Mouse (Mus musculus) heart, embryonic 12.5 days (tissue): ENCODE measurements around the gene Mcrip1. TPM values are rescaled to one million over a fixed set of nuclear protein-coding genes. Genes with fewer than 3 reads are reported as not detected.

Experiments
- ATAC-seq: fragments of 200-750 bp; cut with Nextera tagmentation; 2 replicates; pipeline ENCODE4 v1.8.0; 2017; ENCODE audit warnings: moderate TSS enrichment, moderate library complexity; ENCODE audit not compliant: insufficient number of reproducible peaks, low FRiP score
- H3K27ac ChIP-seq: fragments of 300-500 bp; sonication (generic); 2 replicates; pipeline ENCODE4 v1.5.1; 2016; ENCODE audit warnings: mild to moderate bottlenecking, moderate library complexity; ENCODE audit not compliant: poor library complexity, severe bottlenecking
- H3K27me3 ChIP-seq: fragments of 300-500 bp; sonication (generic); replicated peaks from 2 replicates; pipeline ENCODE4 v1.6.1; 2016; ENCODE audit warnings: mild to moderate bottlenecking, moderate library complexity
- H3K36me3 ChIP-seq: fragments of 300-500 bp; sonication (generic); 2 replicates; pipeline ENCODE4 v1.6.1; 2016; ENCODE audit warnings: mild to moderate bottlenecking, moderate library complexity
- H3K4me1 ChIP-seq: fragments of 300-500 bp; sonication (generic); replicated peaks from 2 replicates; pipeline ENCODE4 v1.6.1; 2016; ENCODE audit warnings: mild to moderate bottlenecking
- H3K4me2 ChIP-seq: fragments of 300-500 bp; sonication (generic); 2 replicates; pipeline ENCODE4 v1.6.1; 2016; ENCODE audit warnings: mild to moderate bottlenecking, moderate library complexity
- H3K4me3 ChIP-seq: fragments of 300-500 bp; sonication (generic); 2 replicates; pipeline ENCODE4 v1.5.1; 2016; ENCODE audit warnings: mild to moderate bottlenecking
- H3K9ac ChIP-seq: fragments of 300-500 bp; sonication (generic); 2 replicates; pipeline ENCODE4 v1.6.1; 2016; ENCODE audit warnings: mild to moderate bottlenecking, moderate library complexity
- H3K9me3 ChIP-seq: fragments of 300-500 bp; sonication (generic); replicated peaks from 2 replicates; pipeline ENCODE4 v1.6.1; 2016; ENCODE audit warnings: mild to moderate bottlenecking, moderate library complexity
- WGBS: fragments of 180-500 bp; shearing (Covaris S2); methylation state at CpG from one replicate; pipeline ENCODE4 v1.1.7; 2016; 5-methylcytosine and 5-hydroxymethylcytosine counted together
- polyA plus RNA-seq: library from polyadenylated mRNA; unstranded; fragments of >200 nt; fragmentation: Nextera tagmentation; extraction: Ambion mirVana; gene quantifications from 2 replicates; pipeline ENCODE4 v1.2.1, GENCODE M21; 2016

Gene Mcrip1
- polyA plus RNA-seq, 1 experiment from 2014 or later = 126 TPM

- ATAC-seq = 0 out of 2 replicates have a peak, but pooled peaks have one; percentile 55
- 0 out of 2 replicates have a peak, but pooled peaks cover 5% of the 10 kb centered on the region for H3K27me3 ChIP-seq
- 0 out of 2 replicates have a peak overlapping the region, but pooled peaks have one; percentile 10 for H3K27ac ChIP-seq
- H3K9ac ChIP-seq = no peak overlapping the region
- no peaks in the 10 kb centered on the region for H3K9me3 ChIP-seq
- peak overlapping the region; percentile 68 for H3K4me2 ChIP-seq
- peaks cover 21% of the 10 kb centered on the region for H3K4me1 ChIP-seq
- H3K4me3 ChIP-seq = no peak overlapping the region
- WGBS = 28% methylated on average over 4 of the region's 4 CpGs
- H3K36me3 ChIP-seq = no peaks in the 10 kb centered on the region
Observed at GRCm38 (mm10) chr11:120509940-120510339, 39.6 kb downstream of the Mcrip1 start.

DNA sequence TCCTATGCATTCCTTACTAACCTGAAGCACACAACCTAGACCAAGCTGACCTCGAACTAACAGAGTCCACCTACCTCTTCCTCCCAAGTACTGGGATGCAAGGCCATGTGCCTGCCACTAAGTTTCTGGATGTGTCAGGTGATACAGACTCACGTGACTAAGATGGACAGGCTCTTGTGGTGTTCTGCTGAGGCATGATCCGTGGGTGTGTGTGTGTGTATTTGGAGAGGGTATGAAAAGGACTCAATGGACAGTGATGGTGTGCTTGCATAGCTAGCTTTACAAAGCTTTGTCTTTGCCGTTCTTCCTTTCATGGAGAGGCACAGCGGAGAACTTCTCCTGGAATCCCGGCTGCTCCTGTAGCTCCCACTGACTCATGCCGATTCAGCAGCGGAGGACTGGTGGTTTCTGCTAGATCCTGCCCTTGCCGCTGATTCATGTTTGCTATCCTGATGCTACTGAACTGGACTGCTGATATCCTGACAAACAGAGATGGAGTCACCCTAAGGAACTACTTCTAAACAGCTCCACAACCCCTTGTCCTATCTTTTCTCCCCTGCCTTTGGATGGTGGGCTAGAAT is 41.1 kb downstream of the Mcrip1 start:
- 77% methylated on average over 9 of the region's 9 CpGs for WGBS
- ATAC-seq = no peak
- Histone ChIP-seq H3K27ac (no peak overlapping the region), H3K9ac (no peak overlapping the region), H3K9me3 (no peaks in the 10 kb centered on the region), H3K27me3 (0 out of 2 replicates have a peak, but pooled peaks cover 5% of the 10 kb centered on the region), H3K36me3 (no peaks in the 10 kb centered on the region), H3K4me1 (peaks cover 21% of the 10 kb centered on the region), H3K4me2 (no peak overlapping the region), H3K4me3 (no peak overlapping the region)

DNA sequence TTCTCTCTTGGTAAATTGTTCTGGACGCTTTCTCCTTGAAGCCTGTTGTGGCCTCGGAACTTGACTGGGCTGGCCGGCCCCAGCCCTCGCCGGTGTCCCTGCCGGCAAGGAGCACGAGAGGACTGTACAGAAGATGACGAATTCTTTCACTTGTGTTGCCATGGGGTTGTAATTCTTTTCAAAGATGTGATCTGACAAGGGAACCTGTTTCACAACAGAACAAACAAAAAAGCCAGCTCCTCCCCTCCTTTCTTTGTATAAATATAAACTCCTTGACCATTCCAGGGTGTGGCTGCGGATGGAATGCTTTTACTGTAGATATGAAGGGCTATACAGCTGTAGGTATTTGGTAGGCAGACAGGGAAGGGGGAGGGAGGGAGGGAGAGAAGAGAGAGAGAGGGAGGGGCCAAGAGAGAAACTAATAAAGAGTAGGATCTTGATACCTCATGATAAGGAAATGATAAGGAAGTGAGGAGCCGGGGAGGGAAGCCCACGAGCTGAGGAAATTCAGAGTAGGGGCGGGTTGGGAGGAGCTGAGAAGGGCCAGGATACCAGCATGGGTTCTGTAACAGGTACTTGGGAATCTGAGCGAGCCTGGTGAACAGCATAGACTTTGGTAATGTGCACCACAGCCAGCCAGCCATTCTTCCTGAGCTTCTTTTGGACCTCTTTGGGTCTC is 41.8 kb downstream of the Mcrip1 start:
- H3K9me3 ChIP-seq = no peaks in the 10 kb centered on the region
- no peak for ATAC-seq
- H3K27me3 ChIP-seq = 0 out of 2 replicates have a peak, but pooled peaks cover 5% of the 10 kb centered on the region
- H3K4me3 ChIP-seq = no peak overlapping the region
- peaks cover 21% of the 10 kb centered on the region for H3K4me1 ChIP-seq
- 71% methylated on average over 13 of the region's 13 CpGs for WGBS
- H3K27ac ChIP-seq = no peak overlapping the region
- H3K36me3 ChIP-seq = no peaks in the 10 kb centered on the region
- H3K9ac ChIP-seq = no peak overlapping the region
- no peak overlapping the region for H3K4me2 ChIP-seq

DNA sequence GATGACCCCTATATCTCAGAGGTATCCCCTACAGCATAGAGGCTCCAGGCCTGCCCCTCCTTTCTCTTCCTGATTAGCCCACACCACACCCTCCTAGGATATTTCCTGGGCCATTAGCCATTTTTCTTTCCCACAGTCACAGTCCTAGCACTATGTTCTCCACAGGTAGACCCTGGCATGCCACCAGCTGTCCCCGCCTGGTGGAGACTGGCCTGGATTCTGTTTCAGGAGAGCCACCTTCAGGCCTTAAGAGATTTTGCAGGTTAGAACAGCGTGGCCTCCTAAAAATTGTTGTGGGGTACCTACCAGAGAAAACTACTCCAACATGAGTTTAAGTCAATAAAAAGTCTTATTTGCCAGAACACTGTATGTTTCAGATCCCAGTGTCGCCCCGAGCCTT is 42.6 kb downstream of the Mcrip1 start:
- Histone ChIP-seq H3K27ac (no peak overlapping the region), H3K27me3 (0 out of 2 replicates have a peak, but pooled peaks cover 5% of the 10 kb centered on the region), H3K4me2 (no peak overlapping the region), H3K36me3 (no peaks in the 10 kb centered on the region), H3K4me3 (no peak overlapping the region), H3K9me3 (no peaks in the 10 kb centered on the region), H3K9ac (no peak overlapping the region), H3K4me1 (peaks cover 21% of the 10 kb centered on the region)
- no peak for ATAC-seq
- WGBS = 53% methylated on average over 4 of the region's 4 CpGs

DNA sequence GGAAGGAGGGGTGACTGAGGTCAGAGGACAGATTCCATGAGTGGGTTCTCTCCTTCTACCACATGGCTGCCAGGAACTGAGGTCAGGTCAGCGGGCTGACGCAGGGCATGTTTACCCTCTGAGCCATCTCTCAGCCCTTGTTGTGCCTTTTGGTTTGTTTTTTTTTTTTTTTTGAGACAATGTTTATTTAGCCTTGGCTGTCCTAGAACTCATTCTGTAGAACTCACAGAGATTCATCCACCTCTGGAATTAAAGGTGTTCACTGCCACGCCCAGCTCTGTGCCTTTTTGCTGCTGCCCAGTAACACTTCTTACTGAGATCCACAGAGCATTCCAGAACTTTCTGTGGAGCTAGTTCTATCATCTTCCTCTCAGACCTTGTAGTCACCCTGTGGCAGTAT is 43.9 kb downstream of the Mcrip1 start:
- Histone ChIP-seq H3K4me2 (no peak overlapping the region), H3K36me3 (no peaks in the 10 kb centered on the region), H3K4me1 (peaks cover 18% of the 10 kb centered on the region), H3K27ac (no peak overlapping the region), H3K4me3 (no peak overlapping the region), H3K9me3 (no peaks in the 10 kb centered on the region), H3K27me3 (0 out of 2 replicates have a peak, but pooled peaks cover 5% of the 10 kb centered on the region), H3K9ac (no peak overlapping the region)
- WGBS = 78% methylated on average over 3 of the region's 3 CpGs
- no peak for ATAC-seq

DNA sequence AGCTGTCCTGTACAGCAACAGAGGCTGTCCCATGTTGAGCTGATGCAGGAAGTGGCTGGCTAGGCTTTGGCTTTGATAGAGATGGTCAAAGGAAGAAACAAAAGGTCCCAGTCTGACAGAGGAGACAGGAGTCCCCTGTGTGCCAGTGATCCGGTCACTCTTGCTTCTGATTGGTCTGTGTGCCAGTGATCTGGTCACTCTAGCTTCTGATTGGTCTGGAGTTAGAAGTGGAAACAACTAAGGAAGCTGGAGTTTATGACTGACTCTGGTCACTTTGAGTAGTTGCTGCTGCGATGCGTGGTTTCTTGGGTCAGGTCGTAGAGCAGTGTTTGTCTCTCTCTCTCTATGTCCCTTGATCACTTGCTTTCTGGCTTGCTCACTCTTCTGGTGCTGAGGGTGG is 47.8 kb downstream of the Mcrip1 start:
- Histone ChIP-seq H3K4me3 (no peak overlapping the region), H3K27me3 (no peaks in the 10 kb centered on the region), H3K27ac (no peak overlapping the region), H3K4me2 (no peak overlapping the region), H3K4me1 (peaks cover 9% of the 10 kb centered on the region), H3K9me3 (no peaks in the 10 kb centered on the region), H3K36me3 (peaks cover 24% of the 10 kb centered on the region), H3K9ac (no peak overlapping the region)
- ATAC-seq = no peak
- 81% methylated on average over 4 of the region's 4 CpGs for WGBS

GRCm38 (mm10) chr11:120501018-120501417 is 48.5 kb downstream of the Mcrip1 start:
- Histone ChIP-seq H3K36me3 (peaks cover 30% of the 10 kb centered on the region), H3K27me3 (no peaks in the 10 kb centered on the region), H3K4me2 (no peak overlapping the region), H3K4me1 (peaks cover 9% of the 10 kb centered on the region), H3K4me3 (no peak overlapping the region), H3K9me3 (no peaks in the 10 kb centered on the region), H3K9ac (no peak overlapping the region), H3K27ac (no peak overlapping the region)
- no peak for ATAC-seq
- WGBS = 69% methylated on average over 6 of the region's 6 CpGs

- WGBS = 9% methylated on average over 3 of the region's 3 CpGs
- peaks cover 9% of the 10 kb centered on the region for H3K4me1 ChIP-seq
- no peaks in the 10 kb centered on the region for H3K9me3 ChIP-seq
- H3K27me3 ChIP-seq = no peaks in the 10 kb centered on the region
- ATAC-seq = no peak
- H3K4me2 ChIP-seq = no peak overlapping the region
- peaks cover 37% of the 10 kb centered on the region for H3K36me3 ChIP-seq
- no peak overlapping the region for H3K4me3 ChIP-seq
- H3K9ac ChIP-seq = peak overlapping the region; percentile 23; the same call in 1 of the 2 replicates
- no peak overlapping the region for H3K27ac ChIP-seq
Observed at GRCm38 (mm10) chr11:120500357-120500756, 49.2 kb downstream of the Mcrip1 start.

DNA sequence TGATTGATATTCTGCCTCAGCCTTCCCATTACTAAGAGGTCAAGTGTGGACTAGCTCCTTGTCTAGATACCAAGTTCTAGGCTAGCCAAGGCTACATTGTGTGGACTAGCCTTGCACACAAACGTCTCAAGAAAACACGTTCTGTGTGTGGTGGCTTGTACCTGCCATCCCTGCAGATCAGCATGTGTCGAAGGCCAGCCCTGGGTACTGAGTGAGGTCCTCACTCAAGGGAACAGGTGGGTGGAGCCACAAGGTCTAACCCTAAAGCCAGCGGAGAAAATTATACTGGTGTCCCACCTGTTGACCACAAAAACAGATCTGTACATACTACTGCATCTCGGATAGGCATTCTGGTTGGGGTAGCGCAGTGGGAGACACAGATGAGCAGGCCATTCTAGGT is 49.6 kb downstream of the Mcrip1 start:
- WGBS = 76% methylated on average over 6 of the region's 6 CpGs
- H3K4me1 ChIP-seq = peaks cover 9% of the 10 kb centered on the region
- no peaks in the 10 kb centered on the region for H3K9me3 ChIP-seq
- ATAC-seq = no peak
- H3K4me2 ChIP-seq = no peak overlapping the region
- no peaks in the 10 kb centered on the region for H3K27me3 ChIP-seq
- H3K4me3 ChIP-seq = no peak overlapping the region
- peaks cover 42% of the 10 kb centered on the region for H3K36me3 ChIP-seq
- no peak overlapping the region for H3K9ac ChIP-seq
- H3K27ac ChIP-seq = no peak overlapping the region

DNA sequence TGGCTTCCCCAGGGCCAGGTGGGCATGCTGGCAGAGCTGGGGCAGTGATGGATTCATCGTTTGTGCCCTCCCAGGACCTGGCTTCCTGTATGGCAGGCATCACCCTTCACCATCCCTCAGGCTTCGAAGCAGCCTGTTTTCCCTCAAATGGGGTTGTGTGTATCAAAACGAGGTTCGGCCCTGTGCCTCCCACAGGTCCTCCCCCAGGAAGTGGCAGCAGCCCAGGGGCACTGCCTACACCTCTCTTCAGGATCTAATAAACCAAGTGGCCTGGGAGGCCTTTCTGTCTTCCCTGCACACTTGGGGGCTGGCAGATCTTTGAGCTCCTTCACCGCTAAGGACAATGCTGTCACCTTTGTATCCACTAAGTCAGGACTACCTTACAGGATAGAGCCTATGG is 50.6 kb downstream of the Mcrip1 start:
- Histone ChIP-seq H3K9me3 (no peaks in the 10 kb centered on the region), H3K27ac (no peak overlapping the region), H3K9ac (no peak overlapping the region), H3K4me3 (no peak overlapping the region), H3K27me3 (no peaks in the 10 kb centered on the region), H3K4me2 (no peak overlapping the region), H3K4me1 (peaks cover 9% of the 10 kb centered on the region), H3K36me3 (peaks cover 50% of the 10 kb centered on the region)
- 81% methylated on average over 5 of the region's 5 CpGs for WGBS
- ATAC-seq = no peak

- H3K27ac ChIP-seq = no peak overlapping the region
- peaks cover 13% of the 10 kb centered on the region for H3K4me1 ChIP-seq
- no peak for ATAC-seq
- H3K9me3 ChIP-seq = no peaks in the 10 kb centered on the region
- peaks cover 50% of the 10 kb centered on the region for H3K36me3 ChIP-seq
- no peak overlapping the region for H3K4me2 ChIP-seq
- H3K4me3 ChIP-seq = no peak overlapping the region
- 88% methylated on average over 12 of the region's 12 CpGs for WGBS
- no peaks in the 10 kb centered on the region for H3K27me3 ChIP-seq
- no peak overlapping the region for H3K9ac ChIP-seq
Observed at GRCm38 (mm10) chr11:120498226-120498625, 51.3 kb downstream of the Mcrip1 start.
